Mouse (Mus musculus) embryonic facial prominence, embryonic 11.5 days (tissue): ENCODE measurements around the gene Rnf212. TPM values are rescaled to one million over a fixed set of nuclear protein-coding genes. Genes with fewer than 3 reads are reported as not detected.
A peak's percentile ranks its signal among the peaks of the same experiment; 100 is the strongest.

Experiments used
- ATAC-seq: fragments of 200-750 bp; cut with Nextera tagmentation; replicated peaks from 2 replicates; pipeline ENCODE4 v1.8.0; 2017; ENCODE audit warnings: low read depth; ENCODE audit not compliant: insufficient number of reproducible peaks, low FRiP score, low TSS enrichment
- DNase-seq: peaks from one replicate; pipeline ENCODE4 v3.0.0-alpha.2; 2015; ENCODE audit warnings: low spot score
- H3K27ac ChIP-seq: fragments of 300-500 bp; sonication (generic); replicated peaks from 2 replicates; pipeline ENCODE4 v1.5.1; 2014; ENCODE audit warnings: mild to moderate bottlenecking, low read depth, low read length, control low read depth
- H3K27me3 ChIP-seq: fragments of 300-500 bp; sonication (generic); 2 replicates; pipeline ENCODE4 v1.6.1; 2014; ENCODE audit warnings: mild to moderate bottlenecking, low read length, moderate library complexity, mixed read lengths; ENCODE audit not compliant: control insufficient read depth, insufficient read depth
- H3K36me3 ChIP-seq: fragments of 300-500 bp; sonication (generic); replicated peaks from 2 replicates; pipeline ENCODE4 v1.6.1; 2014; ENCODE audit warnings: low read depth, mild to moderate bottlenecking, low read length, moderate library complexity, mixed read lengths; ENCODE audit not compliant: control insufficient read depth, insufficient read depth
- H3K4me1 ChIP-seq: fragments of 300-500 bp; sonication (generic); 2 replicates; pipeline ENCODE4 v1.6.1; 2014; ENCODE audit warnings: low read length, mixed read lengths; ENCODE audit not compliant: control insufficient read depth, insufficient read depth
- H3K4me2 ChIP-seq: fragments of 300-500 bp; sonication (generic); 2 replicates; pipeline ENCODE4 v1.6.1; 2014; ENCODE audit warnings: low read depth, mild to moderate bottlenecking, control low read depth, low read length, moderate library complexity
- H3K4me3 ChIP-seq: fragments of 300-500 bp; sonication (generic); 2 replicates; pipeline ENCODE4 v1.5.1; 2014; ENCODE audit warnings: low read depth, low read length, control low read depth
- H3K9ac ChIP-seq: fragments of 300-500 bp; sonication (generic); replicated peaks from 2 replicates; pipeline ENCODE4 v1.6.1; 2014; ENCODE audit warnings: mild to moderate bottlenecking, control low read depth, low read length
- H3K9me3 ChIP-seq: fragments of 300-500 bp; sonication (generic); replicated peaks from 2 replicates; pipeline ENCODE4 v1.6.1; 2016; ENCODE audit warnings: mild to moderate bottlenecking, low read length, inconsistent platforms, mixed read lengths; ENCODE audit not compliant: control insufficient read depth
- WGBS: fragments of 180-500 bp; shearing (Covaris S2); extraction: QIAGEN DNeasy Blood & Tissue Kit; methylation state at CpG from one replicate; pipeline ENCODE4 v1.1.7; 2014; 5-methylcytosine and 5-hydroxymethylcytosine counted together
- polyA plus RNA-seq: library from polyadenylated mRNA; unstranded; fragments of >200 nt; fragmentation: Nextera tagmentation; extraction: Ambion mirVana; gene quantifications from 2 replicates; pipeline ENCODE4 v1.2.1, GENCODE M21; 2014

Gene Rnf212
- polyA plus RNA-seq, 1 experiment from 2014 or later, result 0.69 TPM

- H3K27ac ChIP-seq, result no peak overlapping the region
- H3K9me3 ChIP-seq, result no peaks in the 10 kb centered on the region
- ATAC-seq, result no peak
- no peak overlapping the region for H3K4me2 ChIP-seq
- H3K36me3 ChIP-seq, result no peaks in the 10 kb centered on the region
- H3K4me3 ChIP-seq, result no peak overlapping the region
- no peaks in the 10 kb centered on the region; the same call in none of the 2 replicates for H3K4me1 ChIP-seq
- no peak overlapping the region for H3K9ac ChIP-seq
- H3K27me3 ChIP-seq, result no peaks in the 10 kb centered on the region; the same call in 1 of the 2 replicates
- no peak for DNase-seq
- WGBS, result 61% methylated on average over 3 of the region's 3 CpGs
Observed at GRCm38 (mm10) chr5:108696542-108696941, 78.2 kb downstream of the Rnf212 start.

GRCm38 (mm10) chr5:108695861-108696260 is 78.9 kb downstream of the Rnf212 start:
- 89% methylated on average over 12 of the region's 12 CpGs for WGBS
- Histone ChIP-seq H3K9ac (no peak overlapping the region), H3K36me3 (no peaks in the 10 kb centered on the region), H3K27ac (no peak overlapping the region), H3K9me3 (no peaks in the 10 kb centered on the region), H3K4me1 (no peaks in the 10 kb centered on the region; the same call in none of the 2 replicates), H3K4me2 (no peak overlapping the region; the same call in 1 of the 2 replicates), H3K27me3 (no peaks in the 10 kb centered on the region; the same call in 1 of the 2 replicates), H3K4me3 (no peak overlapping the region)
- ATAC-seq (no peak), DNase-seq (no peak)

DNA sequence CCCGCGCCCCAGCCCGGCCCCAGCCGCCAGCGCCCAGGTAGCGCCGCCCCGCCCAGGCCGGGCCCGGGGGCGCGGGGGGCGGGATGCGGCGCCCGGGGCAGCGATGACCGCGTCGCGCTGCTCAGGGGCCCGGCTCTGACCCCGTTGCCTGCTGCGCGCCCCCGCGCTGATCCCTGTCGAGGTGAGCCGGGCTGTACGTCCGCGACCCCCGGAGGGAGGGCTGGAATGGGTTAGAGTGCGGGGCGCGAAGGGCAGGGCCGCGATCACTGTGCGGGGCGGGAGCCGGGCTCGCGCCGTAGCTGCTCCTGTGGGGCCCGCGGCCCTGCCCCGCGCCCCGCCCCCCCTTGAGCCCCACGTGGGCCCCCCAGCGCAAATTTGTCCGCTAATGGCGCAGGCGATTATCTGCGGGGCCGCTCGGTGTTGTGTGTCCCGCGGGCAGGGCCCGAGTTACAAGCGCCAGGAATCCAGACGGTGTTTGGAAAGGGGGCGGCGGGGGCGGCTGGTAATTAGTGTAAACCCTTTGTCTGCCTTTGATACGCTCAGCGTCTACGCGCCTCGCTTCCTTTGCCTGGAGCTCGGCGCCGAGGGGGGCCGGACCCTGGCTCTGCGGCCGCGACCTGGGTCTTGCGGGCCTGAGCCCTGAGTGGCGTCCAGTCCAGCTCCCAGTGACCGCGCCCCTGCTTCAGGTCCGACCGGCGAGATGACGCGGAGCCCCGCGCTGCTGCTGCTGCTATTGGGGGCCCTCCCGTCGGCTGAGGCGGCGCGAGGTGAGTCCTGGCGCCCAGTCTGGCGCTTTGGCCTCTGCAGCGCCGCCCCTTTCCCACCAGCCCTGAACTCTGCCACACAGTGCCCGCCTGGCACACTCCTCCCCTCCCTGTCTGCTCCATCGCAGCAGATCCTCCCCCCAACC is 80.2 kb downstream of the Rnf212 start:
- peak overlapping the region; percentile 62 for H3K27ac ChIP-seq
- peak overlapping the region; percentile 75 for H3K4me2 ChIP-seq
- H3K4me3 ChIP-seq, result peak overlapping the region; percentile 91
- under 1% methylated on average over 70 of the region's 99 CpGs for WGBS
- H3K9me3 ChIP-seq, result no peaks in the 10 kb centered on the region
- H3K36me3 ChIP-seq, result no peaks in the 10 kb centered on the region
- DNase-seq, result peak; percentile 51
- H3K27me3 ChIP-seq, result no peaks in the 10 kb centered on the region; the same call in 1 of the 2 replicates
- peak; percentile 54 for ATAC-seq
- H3K9ac ChIP-seq, result peak overlapping the region; percentile 87
- H3K4me1 ChIP-seq, result no peaks in the 10 kb centered on the region; the same call in none of the 2 replicates

DNA sequence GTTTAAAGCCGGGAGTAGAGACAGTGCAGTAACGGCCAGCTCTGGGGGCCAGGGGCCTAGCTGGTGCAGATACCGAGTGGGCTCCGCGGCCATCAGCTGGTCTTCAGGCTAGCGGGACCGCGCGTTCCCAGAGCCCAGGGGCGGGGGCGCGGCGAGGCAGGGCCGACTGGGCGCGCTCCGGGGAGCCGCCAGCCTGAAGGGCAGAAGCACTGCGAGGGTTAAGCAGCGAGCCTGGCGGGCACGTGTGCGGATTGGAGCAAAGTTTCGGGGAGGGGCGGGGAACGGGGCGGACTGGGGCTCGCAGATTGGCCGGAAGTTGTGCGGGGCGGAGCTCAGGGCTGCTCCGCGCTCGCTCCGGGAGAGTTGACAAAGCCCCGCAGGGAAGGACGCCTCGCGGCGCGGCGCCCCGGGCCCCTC is 80.9 kb downstream of the Rnf212 start:
- DNase-seq (peak; percentile 96), ATAC-seq (peak; percentile 92)
- under 1% methylated on average over 22 of the region's 43 CpGs for WGBS
- Histone ChIP-seq H3K9me3 (no peaks in the 10 kb centered on the region), H3K4me1 (no peaks in the 10 kb centered on the region; the same call in none of the 2 replicates), H3K36me3 (no peaks in the 10 kb centered on the region), H3K9ac (peak overlapping the region; percentile 87), H3K27me3 (no peaks in the 10 kb centered on the region; the same call in 1 of the 2 replicates), H3K4me3 (peak overlapping the region; percentile 91), H3K4me2 (peak overlapping the region; percentile 75), H3K27ac (peak overlapping the region; percentile 62)

DNA sequence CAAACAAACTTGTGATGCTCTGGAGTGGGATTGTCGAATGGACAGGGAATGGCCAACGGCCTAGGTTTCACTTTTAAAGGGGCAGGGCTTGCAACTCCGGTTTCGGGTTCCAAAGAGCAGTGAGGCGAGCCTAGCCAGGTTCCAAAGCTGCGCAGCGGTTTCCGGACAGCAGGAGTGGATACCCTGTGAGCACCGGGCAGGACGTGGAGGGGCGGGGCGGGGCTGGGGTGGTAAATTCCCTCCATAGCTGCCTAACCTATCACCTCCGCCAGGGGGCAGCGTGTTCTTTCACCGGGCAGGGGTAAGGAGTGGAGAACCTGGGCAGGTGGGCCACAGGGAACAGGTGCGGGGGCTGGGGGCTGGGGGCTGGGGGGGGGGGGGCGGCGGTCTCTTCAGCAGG is 82.5 kb downstream of the Rnf212 start, which contains the start of gene Fgfrl1:
Gene Fgfrl1, plus strand, starts transcription at position 112 of the 400 bp plus-strand sequence.
- no peaks in the 10 kb centered on the region for H3K9me3 ChIP-seq
- no peak within 1 kb of the TSS for H3K27ac ChIP-seq
- H3K36me3 ChIP-seq, result no peaks in the 10 kb centered on the region
- peak within 1 kb of the TSS; percentile 75 for H3K4me2 ChIP-seq
- DNase-seq, result peak; percentile 67
- peak within 1 kb of the TSS; percentile 91 for H3K4me3 ChIP-seq
- peak within 1 kb of the TSS; percentile 18; the same call in 1 of the 2 replicates for H3K9ac ChIP-seq
- no peaks in the 10 kb centered on the region; the same call in 1 of the 2 replicates for H3K27me3 ChIP-seq
- 4% methylated on average over 17 of the region's 18 CpGs for WGBS
- ATAC-seq, result no peak
- no peaks in the 10 kb centered on the region; the same call in 1 of the 2 replicates for H3K4me1 ChIP-seq

GRCm38 (mm10) chr5:108691152-108691551 is 83.6 kb downstream of the Rnf212 start:
- ATAC-seq (no peak), DNase-seq (no peak)
- H3K4me3 ChIP-seq, result no peak overlapping the region

GRCm38 (mm10) chr5:108689091-108689490 is 85.7 kb downstream of the Rnf212 start:
- Histone ChIP-seq H3K9me3 (no peaks in the 10 kb centered on the region), H3K36me3 (no peaks in the 10 kb centered on the region), H3K4me2 (no peak overlapping the region), H3K9ac (no peak overlapping the region), H3K4me3 (no peak overlapping the region), H3K27ac (no peak overlapping the region), H3K27me3 (no peaks in the 10 kb centered on the region), H3K4me1 (no peaks in the 10 kb centered on the region)
- WGBS, result 80% methylated on average over 5 of the region's 5 CpGs
- no peak for ATAC-seq
- DNase-seq, result no peak

More at GRCm38 (mm10) chr5:108691152-108691551, 83.6 kb downstream of the Rnf212 start:
- Histone ChIP-seq H3K9me3 (no peaks in the 10 kb centered on the region), H3K4me2 (no peak overlapping the region), H3K4me1 (no peaks in the 10 kb centered on the region), H3K27me3 (no peaks in the 10 kb centered on the region; the same call in 1 of the 2 replicates), H3K36me3 (no peaks in the 10 kb centered on the region), H3K9ac (no peak overlapping the region), H3K27ac (no peak overlapping the region)
- WGBS, result 72% methylated on average over 4 of the region's 4 CpGs

DNA sequence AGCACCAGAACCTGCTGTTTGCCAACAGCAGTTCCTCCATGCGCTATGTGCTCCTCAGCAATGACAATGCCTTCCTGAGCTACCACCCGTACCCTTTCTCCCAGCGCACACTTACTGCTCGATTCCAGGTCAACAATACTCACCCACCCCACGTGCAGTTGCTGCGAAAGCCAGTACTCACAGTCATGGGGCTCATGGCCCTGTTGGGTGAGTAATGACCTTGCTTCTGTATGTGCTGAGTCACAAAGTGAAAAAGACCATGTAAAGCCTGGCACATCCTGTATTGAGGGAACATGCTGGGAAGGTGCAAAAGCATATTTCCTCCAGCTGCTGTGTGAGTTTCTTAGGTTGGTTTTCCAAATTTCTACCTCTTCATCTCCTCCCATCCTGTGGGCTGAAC is 93.9 kb downstream of the Rnf212 start:
- H3K36me3 ChIP-seq, result no peaks in the 10 kb centered on the region
- H3K9ac ChIP-seq, result no peak overlapping the region
- 93% methylated on average over 6 of the region's 6 CpGs for WGBS
- H3K27ac ChIP-seq, result no peak overlapping the region
- ATAC-seq, result no peak
- no peaks in the 10 kb centered on the region for H3K9me3 ChIP-seq
- H3K4me1 ChIP-seq, result peaks cover 2% of the 10 kb centered on the region; the same call in 1 of the 2 replicates
- no peak overlapping the region for H3K4me2 ChIP-seq
- DNase-seq, result no peak
- H3K4me3 ChIP-seq, result no peak overlapping the region
- no peaks in the 10 kb centered on the region for H3K27me3 ChIP-seq
